Mouse (Mus musculus) lung, postnatal 0 days (tissue): ENCODE results near the gene Mis18a. TPM values are rescaled to one million over a fixed set of nuclear protein-coding genes. Genes with fewer than 3 reads are reported as not detected.
A peak's percentile ranks its signal among the peaks of the same experiment; 100 is the strongest.

Source experiments
- ATAC-seq: fragments of 200-750 bp; cut with Nextera tagmentation; 2 replicates; pipeline ENCODE4 v1.8.0; 2017; ENCODE audit warnings: moderate library complexity
- DNase-seq: peaks from one replicate; pipeline ENCODE4 v3.0.0-alpha.2; 2016; ENCODE audit warnings: low spot score
- H3K27ac ChIP-seq: fragments of 300-500 bp; sonication (generic); 2 replicates; pipeline ENCODE4 v1.5.1; 2014; ENCODE audit warnings: antibody characterized with exemption, mild to moderate bottlenecking, low read length, mixed read lengths
- H3K27me3 ChIP-seq: fragments of 300-500 bp; sonication (generic); replicated peaks from 2 replicates; pipeline ENCODE4 v1.6.1; 2014; ENCODE audit warnings: low read length, mixed read lengths; ENCODE audit not compliant: insufficient read depth
- H3K36me3 ChIP-seq: fragments of 300-500 bp; sonication (generic); 2 replicates; pipeline ENCODE4 v1.6.1; 2014; ENCODE audit warnings: low read length, mixed read lengths; ENCODE audit not compliant: insufficient read depth
- H3K4me1 ChIP-seq: fragments of 300-500 bp; sonication (generic); 2 replicates; pipeline ENCODE4 v1.6.1; 2014; ENCODE audit warnings: antibody characterized with exemption, low read depth, low read length, mixed read lengths; ENCODE audit not compliant: insufficient read depth
- H3K4me2 ChIP-seq: fragments of 300-500 bp; sonication (generic); replicated peaks from 2 replicates; pipeline ENCODE4 v1.6.1; 2014; ENCODE audit warnings: low read depth, mild to moderate bottlenecking, low read length, moderate library complexity, mixed read lengths
- H3K4me3 ChIP-seq: fragments of 300-500 bp; sonication (generic); 2 replicates; pipeline ENCODE4 v1.5.1; 2014; ENCODE audit warnings: low read depth, low read length
- H3K9ac ChIP-seq: fragments of 300-500 bp; sonication (generic); replicated peaks from 2 replicates; pipeline ENCODE4 v1.6.1; 2014; ENCODE audit warnings: low read depth, mild to moderate bottlenecking
- H3K9me3 ChIP-seq: fragments of 300-500 bp; sonication (generic); 2 replicates; pipeline ENCODE4 v1.6.1; 2016; ENCODE audit warnings: low read length, mixed read lengths
- CTCF ChIP-seq: IDR thresholded peaks from 2 replicates; pipeline ENCODE4 v1.5.1; 2016; ENCODE audit warnings: antibody characterized with exemption, mild to moderate bottlenecking
- EP300 ChIP-seq: IDR thresholded peaks from 2 replicates; pipeline ENCODE4 v1.6.1; 2016; ENCODE audit warnings: antibody characterized with exemption, mild to moderate bottlenecking, control low read depth
- WGBS: fragments of 180-500 bp; shearing (Covaris S2); extraction: QIAGEN DNeasy Blood & Tissue Kit; methylation state at CpG from one replicate; pipeline ENCODE4 v1.1.7; 2014; 5-methylcytosine and 5-hydroxymethylcytosine counted together
- polyA plus RNA-seq: library from polyadenylated mRNA; unstranded; fragments of >200 nt; fragmentation: Nextera tagmentation; extraction: Ambion mirVana; gene quantifications from 2 replicates; pipeline ENCODE4 v1.2.1, GENCODE M21; 2015

The Mis18a gene
- polyA plus RNA-seq: 25.7 and 27.7 TPM in 2 replicates

DNA sequence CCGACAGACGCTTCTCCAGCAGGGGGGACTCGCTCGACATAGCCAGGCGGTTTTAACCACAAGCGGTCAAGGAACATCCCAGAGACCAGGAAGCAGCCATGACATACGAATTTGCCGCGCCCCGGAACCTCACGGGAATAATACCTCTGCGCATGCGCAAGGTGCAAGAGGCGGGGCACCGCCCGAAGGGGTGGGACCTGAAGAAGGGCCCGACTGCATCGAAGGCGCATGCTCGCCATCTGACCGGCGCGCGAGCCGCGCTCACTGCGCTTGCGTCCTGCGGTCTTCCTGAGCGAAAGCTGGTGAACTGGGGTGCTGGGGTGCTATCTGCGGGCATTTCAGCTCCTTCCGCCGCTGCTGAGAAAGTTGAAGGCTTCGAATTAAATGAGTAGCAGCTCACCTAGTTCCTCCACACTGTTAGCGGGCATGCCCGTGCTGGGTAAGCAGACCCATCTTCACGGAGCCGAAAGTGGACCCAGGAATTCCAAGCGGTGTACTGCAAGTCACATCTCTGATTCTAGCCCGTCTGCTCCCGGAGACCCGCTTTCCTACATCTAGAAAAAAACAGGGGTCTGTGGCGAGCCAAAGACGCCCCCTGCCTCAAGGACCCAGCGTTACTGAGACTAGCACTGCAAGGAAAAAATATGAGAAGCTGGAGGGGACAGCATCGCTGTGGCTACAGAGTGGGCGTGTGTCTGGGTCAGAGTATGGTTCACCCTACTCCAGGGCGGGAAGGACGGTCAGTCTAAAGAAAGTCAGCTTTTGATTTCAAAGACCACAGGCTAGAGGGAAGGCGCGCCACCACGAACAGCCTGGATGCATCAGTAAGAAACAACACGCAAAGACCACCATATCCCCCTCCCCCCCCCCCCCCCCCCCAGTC lies at the start of gene Mis18a:
Gene Mis18a, minus strand, starts transcription at position 172 of the 883 bp plus-strand sequence.
- Histone ChIP-seq H3K4me2 (peak within 1 kb of the TSS; percentile 96), H3K27ac (no peak within 1 kb of the TSS), H3K9me3 (no peaks in the 10 kb centered on the region), H3K27me3 (no peaks in the 10 kb centered on the region), H3K4me3 (peak within 1 kb of the TSS; percentile 74), H3K4me1 (peaks cover 4% of the 10 kb centered on the region; the same call in 1 of the 2 replicates), H3K9ac (peak within 1 kb of the TSS; percentile 72), H3K36me3 (no peaks in the 10 kb centered on the region)
- ATAC-seq (peak; percentile 98), DNase-seq (peak; percentile 98)
- WGBS: 2% methylated on average over 53 of the region's 53 CpGs
- TF ChIP-seq CTCF: peak; percentile 31
- no peak for TF ChIP-seq EP300

DNA sequence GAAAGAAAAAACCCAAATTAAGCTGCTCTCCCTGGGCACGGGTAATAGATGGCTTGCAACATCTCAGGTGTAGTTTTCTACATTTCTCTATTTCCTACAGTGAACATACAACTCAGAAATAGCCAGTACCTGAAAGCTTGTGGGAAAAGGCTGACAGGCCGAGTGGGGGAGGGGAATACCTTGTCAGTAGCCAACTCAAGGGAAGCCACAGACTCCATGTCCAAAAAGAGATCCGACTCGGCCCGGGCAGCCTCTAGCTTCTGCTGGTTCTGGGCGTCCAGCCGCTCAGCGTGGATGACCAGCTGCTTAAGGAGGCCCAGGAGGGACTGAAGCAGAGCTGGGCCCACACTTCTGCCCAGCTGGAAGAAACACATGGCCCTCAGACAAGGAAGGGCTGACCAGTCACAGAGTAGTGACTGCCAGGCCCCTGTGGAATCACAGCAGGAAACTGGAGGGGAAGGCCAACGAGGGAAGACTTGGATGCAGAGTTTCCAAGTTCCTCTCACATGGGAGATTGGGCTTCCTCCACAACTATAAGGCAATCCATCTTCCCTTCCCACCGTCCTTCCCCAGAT lies 48.8 kb upstream of the Mis18a start:
- no peaks in the 10 kb centered on the region for H3K27me3 ChIP-seq
- no peak overlapping the region for H3K27ac ChIP-seq
- no peak overlapping the region for H3K4me3 ChIP-seq
- no peak for ATAC-seq
- H3K9ac ChIP-seq: no peak overlapping the region
- WGBS: 72% methylated on average over 10 of the region's 10 CpGs
- H3K4me2 ChIP-seq: no peak overlapping the region
- H3K9me3 ChIP-seq: no peaks in the 10 kb centered on the region
- TF ChIP-seq CTCF: no peak
- TF ChIP-seq EP300: no peak
- H3K36me3 ChIP-seq: peaks cover 17% of the 10 kb centered on the region
- no peaks in the 10 kb centered on the region for H3K4me1 ChIP-seq
- no peak for DNase-seq

DNA sequence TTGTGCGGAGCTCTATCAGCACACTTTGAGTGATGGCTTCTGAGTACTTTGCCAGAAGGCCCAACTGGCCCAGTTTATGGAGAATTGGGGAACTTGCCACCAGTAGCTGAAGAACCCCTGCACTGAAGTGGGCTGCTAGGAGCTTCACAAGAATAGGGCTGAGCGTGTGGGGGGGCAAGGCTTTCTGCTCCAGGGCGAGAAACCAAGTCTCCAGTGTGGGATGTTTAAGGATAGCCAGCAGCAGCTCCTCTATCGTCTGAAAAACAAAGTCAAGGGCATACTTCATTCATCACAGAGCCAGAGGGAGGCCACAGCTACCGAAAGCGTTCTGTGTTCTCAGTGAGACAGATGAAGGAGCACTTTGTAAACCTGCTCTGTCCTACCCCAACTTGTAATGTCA lies 47.4 kb upstream of the Mis18a start:
- Histone ChIP-seq H3K4me2 (no peak overlapping the region), H3K4me3 (no peak overlapping the region), H3K4me1 (no peaks in the 10 kb centered on the region), H3K9me3 (no peaks in the 10 kb centered on the region), H3K36me3 (peaks cover 19% of the 10 kb centered on the region), H3K27ac (no peak overlapping the region), H3K27me3 (no peaks in the 10 kb centered on the region), H3K9ac (no peak overlapping the region)
- 84% methylated on average over 6 of the region's 6 CpGs for WGBS
- DNase-seq (no peak), ATAC-seq (no peak)
- TF ChIP-seq CTCF (no peak), EP300 (no peak)

DNA sequence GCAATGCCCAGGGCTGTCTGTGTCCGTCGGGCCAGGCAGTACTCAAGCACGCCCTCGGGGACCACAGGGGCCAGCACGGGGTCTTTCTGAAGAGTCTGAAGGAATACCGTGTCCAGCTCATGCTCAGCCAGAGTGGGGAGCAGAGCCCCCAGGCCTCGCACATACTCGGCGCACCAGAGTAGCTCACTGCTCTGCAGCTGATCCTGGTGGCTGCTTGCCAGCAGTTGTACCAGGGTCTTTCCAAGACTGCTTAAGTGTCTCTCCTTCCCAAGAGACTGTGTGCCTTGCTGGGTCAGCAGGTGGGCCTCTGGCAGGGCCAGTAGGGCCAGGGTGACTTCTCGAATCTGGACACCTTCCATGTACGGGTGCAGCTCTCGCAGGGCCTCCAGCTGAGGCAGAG lies 47.0 kb upstream of the Mis18a start:
- Histone ChIP-seq H3K4me1 (no peaks in the 10 kb centered on the region), H3K36me3 (peaks cover 23% of the 10 kb centered on the region), H3K4me2 (no peak overlapping the region), H3K9ac (no peak overlapping the region), H3K9me3 (no peaks in the 10 kb centered on the region), H3K27me3 (no peaks in the 10 kb centered on the region), H3K4me3 (no peak overlapping the region), H3K27ac (no peak overlapping the region)
- TF ChIP-seq CTCF (no peak), EP300 (no peak)
- DNase-seq (no peak), ATAC-seq (no peak)
- 93% methylated on average over 12 of the region's 12 CpGs for WGBS

DNA sequence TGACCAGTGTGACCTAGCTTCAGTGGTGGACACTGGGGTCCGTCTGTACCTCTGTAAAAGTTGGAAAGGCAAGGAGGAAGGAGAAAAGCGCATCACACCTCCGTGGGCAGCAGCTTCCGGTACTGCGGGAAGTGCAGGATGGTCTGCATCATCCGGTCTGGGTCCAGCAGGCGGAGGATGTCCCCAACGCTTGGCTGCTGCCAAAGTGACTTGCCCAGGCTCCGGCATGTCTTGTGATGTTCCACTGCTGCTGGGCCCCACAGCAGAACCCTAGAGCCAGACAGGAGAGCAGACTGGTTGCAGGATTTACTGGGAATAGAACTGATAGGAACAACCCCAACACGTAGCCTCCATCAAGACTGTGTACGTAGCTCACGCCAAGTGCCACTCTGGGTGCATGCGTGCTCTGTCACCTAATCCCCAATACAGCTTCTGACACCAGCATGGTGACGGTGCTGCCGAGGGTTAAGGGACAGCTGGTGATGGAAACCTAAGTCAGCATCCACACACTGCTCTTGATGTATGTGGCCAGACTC lies 39.8 kb upstream of the Mis18a start:
- ATAC-seq: peak; percentile 47; the same call in 1 of the 2 replicates
- H3K27me3 ChIP-seq: no peaks in the 10 kb centered on the region
- peak; percentile 16 for DNase-seq
- TF ChIP-seq CTCF: no peak
- no peak for TF ChIP-seq EP300
- H3K4me2 ChIP-seq: no peak overlapping the region
- H3K4me3 ChIP-seq: no peak overlapping the region
- no peaks in the 10 kb centered on the region for H3K4me1 ChIP-seq
- no peak overlapping the region for H3K27ac ChIP-seq
- peaks cover 17% of the 10 kb centered on the region for H3K36me3 ChIP-seq
- H3K9ac ChIP-seq: no peak overlapping the region
- WGBS: 74% methylated on average over 15 of the region's 15 CpGs
- no peaks in the 10 kb centered on the region for H3K9me3 ChIP-seq

DNA sequence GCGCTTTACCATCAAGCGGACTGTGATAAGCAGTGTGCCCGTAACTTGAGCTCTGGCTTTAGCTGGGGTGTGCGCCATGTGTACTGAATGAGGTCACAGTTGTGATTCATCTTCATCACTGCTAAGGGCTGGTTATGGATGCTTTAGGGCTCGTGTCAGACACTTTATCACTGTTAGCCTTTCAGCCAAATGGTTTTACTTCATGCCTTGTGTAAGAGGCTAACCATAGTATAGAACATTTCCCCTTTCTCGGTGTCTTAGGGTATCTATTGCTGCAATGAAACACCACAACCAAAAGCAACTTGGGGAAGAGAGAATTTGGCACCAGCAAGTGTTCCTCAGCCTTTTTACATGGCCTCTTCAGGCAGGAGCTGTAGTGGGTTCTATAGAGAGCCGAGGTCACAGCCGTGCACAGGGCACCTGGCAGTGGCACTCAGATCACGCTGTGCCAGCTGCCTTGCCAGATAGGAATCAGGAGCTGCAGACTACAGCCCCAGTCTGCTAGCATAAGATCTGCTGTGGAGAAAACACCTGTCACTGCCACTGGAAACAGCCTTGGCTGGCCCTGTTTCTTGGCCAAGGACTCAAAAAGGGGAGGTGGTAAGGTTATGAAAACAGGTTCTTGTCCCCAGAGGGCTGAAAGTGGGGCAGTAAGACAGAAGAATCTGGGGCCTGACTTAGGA lies 38.1 kb upstream of the Mis18a start:
- TF ChIP-seq CTCF: no peak
- TF ChIP-seq EP300: no peak
- Histone ChIP-seq H3K9me3 (no peaks in the 10 kb centered on the region), H3K4me2 (no peak overlapping the region), H3K4me3 (no peak overlapping the region), H3K36me3 (peaks cover 17% of the 10 kb centered on the region), H3K27ac (no peak overlapping the region), H3K4me1 (no peaks in the 10 kb centered on the region), H3K9ac (no peak overlapping the region), H3K27me3 (no peaks in the 10 kb centered on the region)
- DNase-seq: no peak
- ATAC-seq: no peak
- 79% methylated on average over 9 of the region's 9 CpGs for WGBS
